Mouse (Mus musculus) thymus, adult 2 months (tissue): ENCODE results near the gene Slc39a7.
"Not testable (repeated sequence)": the region's sequence is repeated elsewhere in the genome, so short reads cannot be mapped to it uniquely, and the experiment has no call there.

Source experiments
- CTCF ChIP-seq: fragments of 200-500 bp; IDR thresholded peaks from 2 replicates; pipeline ENCODE4 v1.5.1; 2012; ENCODE audit warnings: mild to moderate bottlenecking, control low read depth, low read length, moderate library complexity, borderline replicate concordance; ENCODE audit not compliant: control insufficient read depth, poor library complexity, insufficient read depth; ENCODE audit errors: extremely low read depth
- POLR2A ChIP-seq: fragments of 200-500 bp; IDR thresholded peaks from 2 replicates; pipeline ENCODE4 v1.6.1; 2012; ENCODE audit warnings: mild to moderate bottlenecking, low read length, control low read depth, moderate library complexity; ENCODE audit not compliant: control insufficient read depth, poor library complexity, insufficient read depth; ENCODE audit errors: extremely low read depth

- TF ChIP-seq CTCF, POLR2A: not testable (repeated sequence)
Observed at GRCm38 (mm10) chr17:34000796-34001195, 30.7 kb downstream of the Slc39a7 start.
